Mouse (Mus musculus): ENCODE data around the gene Ggt7. TPM values are rescaled to one million over a fixed set of nuclear protein-coding genes. Genes with fewer than 3 reads are reported as not detected.
A peak's percentile ranks its signal among the peaks of the same experiment; 100 is the strongest.

Ggt7 gene
- 1.1 and 1.6 TPM in 2 replicates for polyA plus RNA-seq (2014; fragmentation: Nextera tagmentation; extraction: Ambion mirVana)

GRCm38 (mm10) chr2:155517455-155518423, at the start of gene Ggt7, which contains the start of gene Acss2:
Gene Ggt7 (minus strand): TSS chr2:155518237.
Gene Acss2 (plus strand): TSS chr2:155517948.
- 4% methylated on average over 70 of the region's 70 CpGs for WGBS (ENCODE audit: insufficient replicate concordance)
- peaks cover 9% of the 10 kb centered on the region for H3K4me1 ChIP-seq (ENCODE audit: control insufficient read depth, insufficient read depth, low read length)
- peak within 1 kb of the TSS; percentile 79 for H3K4me3 ChIP-seq (ENCODE audit: low read depth, low read length)
- ATAC-seq (replicated peaks; ENCODE audit: insufficient number of reproducible peaks, low FRiP score, low TSS enrichment): peak; percentile 99
- H3K27me3 ChIP-seq (ENCODE audit: control insufficient read depth, insufficient read depth, low read length): peaks cover 16% of the 10 kb centered on the region
- H3K9me3 ChIP-seq (replicated peaks; ENCODE audit: control insufficient read depth, low read length): no peaks in the 10 kb centered on the region
- H3K27ac ChIP-seq (ENCODE audit: low read depth, low read length): peak within 1 kb of the TSS; percentile 54; the same call in 1 of the 2 replicates
- H3K9ac ChIP-seq (ENCODE audit: low read depth, low read length): peak within 1 kb of the TSS; percentile 79
- H3K36me3 ChIP-seq (ENCODE audit: control insufficient read depth, insufficient read depth, low read length): no peaks in the 10 kb centered on the region
- H3K4me2 ChIP-seq: peak within 1 kb of the TSS; percentile 95

- ATAC-seq (replicated peaks; ENCODE audit: insufficient number of reproducible peaks, low FRiP score, low TSS enrichment): no peak
- H3K27ac ChIP-seq (ENCODE audit: low read depth, low read length): no peak overlapping the region
- WGBS (ENCODE audit: insufficient replicate concordance): 78% methylated on average over 5 of the region's 5 CpGs
These were observed 49.7 kb upstream of the Ggt7 start for GRCm38 (mm10) chr2:155567751-155568150.

GRCm38 (mm10) chr2:155562934-155563333, 44.9 kb upstream of the Ggt7 start:
- H3K4me1 ChIP-seq (ENCODE audit: control insufficient read depth, insufficient read depth, low read length): no peaks in the 10 kb centered on the region
- no peaks in the 10 kb centered on the region for H3K27me3 ChIP-seq (ENCODE audit: control insufficient read depth, insufficient read depth, low read length)
- H3K27ac ChIP-seq (ENCODE audit: low read depth, low read length): no peak overlapping the region
- WGBS (ENCODE audit: insufficient replicate concordance): 69% methylated on average over 4 of the region's 4 CpGs
- H3K4me3 ChIP-seq (ENCODE audit: low read depth, low read length): no peak overlapping the region
- ATAC-seq (replicated peaks; ENCODE audit: insufficient number of reproducible peaks, low FRiP score, low TSS enrichment): no peak
- no peaks in the 10 kb centered on the region for H3K9me3 ChIP-seq (replicated peaks; ENCODE audit: control insufficient read depth, low read length)
- no peak overlapping the region for H3K9ac ChIP-seq (ENCODE audit: low read depth, low read length)
- H3K4me2 ChIP-seq: no peak overlapping the region
- H3K36me3 ChIP-seq (ENCODE audit: control insufficient read depth, insufficient read depth, low read length): no peaks in the 10 kb centered on the region; the same call in 1 of the 2 replicates

More at GRCm38 (mm10) chr2:155567751-155568150, 49.7 kb upstream of the Ggt7 start:
- H3K9me3 ChIP-seq (replicated peaks; ENCODE audit: control insufficient read depth, low read length): no peaks in the 10 kb centered on the region
- no peak overlapping the region for H3K4me2 ChIP-seq
- H3K9ac ChIP-seq (ENCODE audit: low read depth, low read length): no peak overlapping the region
- no peak overlapping the region for H3K4me3 ChIP-seq (ENCODE audit: low read depth, low read length)
- no peaks in the 10 kb centered on the region; the same call in 1 of the 2 replicates for H3K36me3 ChIP-seq (ENCODE audit: control insufficient read depth, insufficient read depth, low read length)
- no peaks in the 10 kb centered on the region for H3K27me3 ChIP-seq (ENCODE audit: control insufficient read depth, insufficient read depth, low read length)
- H3K4me1 ChIP-seq (ENCODE audit: control insufficient read depth, insufficient read depth, low read length): no peaks in the 10 kb centered on the region

- no peak overlapping the region for H3K9ac ChIP-seq (ENCODE audit: low read depth, low read length)
- H3K4me3 ChIP-seq (ENCODE audit: low read depth, low read length): no peak overlapping the region
- H3K27ac ChIP-seq (ENCODE audit: low read depth, low read length): no peak overlapping the region
- no peaks in the 10 kb centered on the region for H3K27me3 ChIP-seq (ENCODE audit: control insufficient read depth, insufficient read depth, low read length)
- WGBS (ENCODE audit: insufficient replicate concordance): 57% methylated on average over 1 of the region's 1 CpGs
- no peaks in the 10 kb centered on the region; the same call in 1 of the 2 replicates for H3K36me3 ChIP-seq (ENCODE audit: control insufficient read depth, insufficient read depth, low read length)
- H3K4me2 ChIP-seq: no peak overlapping the region
- H3K4me1 ChIP-seq (ENCODE audit: control insufficient read depth, insufficient read depth, low read length): no peaks in the 10 kb centered on the region
- H3K9me3 ChIP-seq (replicated peaks; ENCODE audit: control insufficient read depth, low read length): no peaks in the 10 kb centered on the region
- ATAC-seq (replicated peaks; ENCODE audit: insufficient number of reproducible peaks, low FRiP score, low TSS enrichment): no peak
These were observed 44.2 kb upstream of the Ggt7 start for GRCm38 (mm10) chr2:155562209-155562608.

GRCm38 (mm10) chr2:155554426-155554985, 36.5 kb upstream of the Ggt7 start:
- ATAC-seq (replicated peaks; ENCODE audit: insufficient number of reproducible peaks, low FRiP score, low TSS enrichment): no peak
- Histone ChIP-seq H3K4me2 (no peak overlapping the region), H3K27ac (ENCODE audit: low read depth, low read length) (no peak overlapping the region), H3K4me3 (ENCODE audit: low read depth, low read length) (no peak overlapping the region), H3K9me3 (replicated peaks; ENCODE audit: control insufficient read depth, low read length) (no peaks in the 10 kb centered on the region), H3K27me3 (ENCODE audit: control insufficient read depth, insufficient read depth, low read length) (no peaks in the 10 kb centered on the region), H3K4me1 (ENCODE audit: control insufficient read depth, insufficient read depth, low read length) (no peaks in the 10 kb centered on the region), H3K36me3 (ENCODE audit: control insufficient read depth, insufficient read depth, low read length) (no peaks in the 10 kb centered on the region), H3K9ac (ENCODE audit: low read depth, low read length) (no peak overlapping the region)
- WGBS (ENCODE audit: insufficient replicate concordance): 77% methylated on average over 2 of the region's 2 CpGs

- H3K4me3 ChIP-seq (ENCODE audit: low read depth, low read length): no peak overlapping the region
- H3K27me3 ChIP-seq (ENCODE audit: control insufficient read depth, insufficient read depth, low read length): no peaks in the 10 kb centered on the region
- no peak overlapping the region for H3K27ac ChIP-seq (ENCODE audit: low read depth, low read length)
- H3K4me2 ChIP-seq: no peak overlapping the region
- ATAC-seq (replicated peaks; ENCODE audit: insufficient number of reproducible peaks, low FRiP score, low TSS enrichment): no peak
- H3K36me3 ChIP-seq (ENCODE audit: control insufficient read depth, insufficient read depth, low read length): no peaks in the 10 kb centered on the region
- H3K9me3 ChIP-seq (replicated peaks; ENCODE audit: control insufficient read depth, low read length): no peaks in the 10 kb centered on the region
- no peaks in the 10 kb centered on the region for H3K4me1 ChIP-seq (ENCODE audit: control insufficient read depth, insufficient read depth, low read length)
- H3K9ac ChIP-seq (ENCODE audit: low read depth, low read length): no peak overlapping the region
These were observed 34.9 kb upstream of the Ggt7 start for GRCm38 (mm10) chr2:155552949-155553354.

GRCm38 (mm10) chr2:155552336-155552735, 34.3 kb upstream of the Ggt7 start:
- no peak overlapping the region for H3K4me3 ChIP-seq (ENCODE audit: low read depth, low read length)
- no peaks in the 10 kb centered on the region for H3K27me3 ChIP-seq (ENCODE audit: control insufficient read depth, insufficient read depth, low read length)
- H3K36me3 ChIP-seq (ENCODE audit: control insufficient read depth, insufficient read depth, low read length): no peaks in the 10 kb centered on the region
- H3K4me2 ChIP-seq: no peak overlapping the region
- no peaks in the 10 kb centered on the region for H3K9me3 ChIP-seq (replicated peaks; ENCODE audit: control insufficient read depth, low read length)
- no peak for ATAC-seq (replicated peaks; ENCODE audit: insufficient number of reproducible peaks, low FRiP score, low TSS enrichment)
- H3K4me1 ChIP-seq (ENCODE audit: control insufficient read depth, insufficient read depth, low read length): no peaks in the 10 kb centered on the region
- H3K9ac ChIP-seq (ENCODE audit: low read depth, low read length): no peak overlapping the region
- no peak overlapping the region for H3K27ac ChIP-seq (ENCODE audit: low read depth, low read length)

- no peaks in the 10 kb centered on the region for H3K4me1 ChIP-seq (ENCODE audit: control insufficient read depth, insufficient read depth, low read length)
- H3K27ac ChIP-seq (ENCODE audit: low read depth, low read length): no peak overlapping the region
- H3K4me2 ChIP-seq: no peak overlapping the region
- ATAC-seq (replicated peaks; ENCODE audit: insufficient number of reproducible peaks, low FRiP score, low TSS enrichment): no peak
- no peak overlapping the region for H3K4me3 ChIP-seq (ENCODE audit: low read depth, low read length)
- H3K27me3 ChIP-seq (ENCODE audit: control insufficient read depth, insufficient read depth, low read length): no peaks in the 10 kb centered on the region
- no peaks in the 10 kb centered on the region for H3K36me3 ChIP-seq (ENCODE audit: control insufficient read depth, insufficient read depth, low read length)
- 64% methylated on average over 1 of the region's 1 CpGs for WGBS (ENCODE audit: insufficient replicate concordance)
- no peaks in the 10 kb centered on the region for H3K9me3 ChIP-seq (replicated peaks; ENCODE audit: control insufficient read depth, low read length)
- H3K9ac ChIP-seq (ENCODE audit: low read depth, low read length): no peak overlapping the region
These were observed 28.9 kb upstream of the Ggt7 start for GRCm38 (mm10) chr2:155546955-155547354.

All from heart, embryonic 11.5 days (tissue).